Mouse (Mus musculus) embryonic fibroblast, embryonic 13.5 days (primary cell): Measurements from ENCODE around the gene Ice2.

Experiments
- CTCF ChIP-seq: IDR thresholded peaks from 2 replicates; pipeline ENCODE4 v1.5.1; 2011; ENCODE audit warnings: mild to moderate bottlenecking, control low read depth, low read length, moderate library complexity, borderline replicate concordance; ENCODE audit not compliant: insufficient read depth
- POLR2A ChIP-seq: IDR thresholded peaks from 2 replicates; pipeline ENCODE4 v1.6.1; 2011; ENCODE audit warnings: low read depth, mild to moderate bottlenecking, control low read depth, low read length, moderate library complexity

- TF ChIP-seq CTCF (no peak), POLR2A (no peak)
Measured at GRCm38 (mm10) chr9:69394234-69394633, 3.5 kb upstream of the Ice2 start.
